Mouse (Mus musculus) forebrain, postnatal 0 days (tissue): ENCODE measurements at regions not wholly inside any gene's neighbourhood (a gene's known extent, or its start where the extent isn't known, plus 50 kb on each side); places are given as distances from the start of the nearest gene placed in this dataset.
A peak's percentile ranks its signal among the peaks of the same experiment; 100 is the strongest.

ENCODE experiments used
- ATAC-seq: fragments of 200-750 bp; cut with Nextera tagmentation; 2 replicates; pipeline ENCODE4 v1.8.0; 2017; ENCODE audit warnings: mild to moderate bottlenecking, moderate library complexity
- DNase-seq: peaks from one replicate; pipeline ENCODE4 v3.0.0-alpha.2; 2015
- H3K27ac ChIP-seq: fragments of 300-500 bp; sonication (generic); 2 replicates; pipeline ENCODE4 v1.5.1; 2014; ENCODE audit warnings: low read depth, mild to moderate bottlenecking, antibody characterized with exemption, low read length, moderate library complexity, mixed read lengths
- H3K27me3 ChIP-seq: fragments of 300-500 bp; sonication (generic); 2 replicates; pipeline ENCODE4 v1.6.1; 2014; ENCODE audit warnings: mild to moderate bottlenecking, low read length, mixed read lengths; ENCODE audit not compliant: insufficient read depth
- H3K36me3 ChIP-seq: fragments of 300-500 bp; sonication (generic); 2 replicates; pipeline ENCODE4 v1.6.1; 2014; ENCODE audit warnings: mild to moderate bottlenecking, moderate library complexity; ENCODE audit not compliant: insufficient read depth
- H3K4me1 ChIP-seq: fragments of 300-500 bp; sonication (generic); 2 replicates; pipeline ENCODE4 v1.6.1; 2014; ENCODE audit warnings: antibody characterized with exemption; ENCODE audit not compliant: insufficient read depth
- H3K4me2 ChIP-seq: fragments of 300-500 bp; sonication (generic); 2 replicates; pipeline ENCODE4 v1.6.1; 2014; ENCODE audit warnings: low read depth, mild to moderate bottlenecking, moderate library complexity
- H3K4me3 ChIP-seq: fragments of 300-500 bp; sonication (generic); 2 replicates; pipeline ENCODE4 v1.5.1; 2014; ENCODE audit warnings: low read depth, low read length, mixed read lengths
- H3K9ac ChIP-seq: fragments of 300-500 bp; sonication (generic); 2 replicates; pipeline ENCODE4 v1.6.1; 2014; ENCODE audit warnings: mild to moderate bottlenecking
- H3K9me3 ChIP-seq: fragments of 300-500 bp; sonication (generic); 2 replicates; pipeline ENCODE4 v1.6.1; 2016; ENCODE audit warnings: low read length
- CTCF ChIP-seq: sonication (generic); IDR thresholded peaks from 2 replicates; pipeline ENCODE4 v1.5.1; 2016; ENCODE audit warnings: antibody characterized with exemption, control low read depth, low read depth
- WGBS: fragments of 180-500 bp; shearing (Covaris S2); extraction: QIAGEN DNeasy Blood & Tissue Kit; methylation state at CpG from one replicate; pipeline ENCODE4 v1.1.7; 2014; 5-methylcytosine and 5-hydroxymethylcytosine counted together

- Histone ChIP-seq H3K9me3 (no peaks in the 10 kb centered on the region), H3K9ac (no peak overlapping the region), H3K4me1 (no peaks in the 10 kb centered on the region), H3K27ac (no peak overlapping the region), H3K4me3 (no peak overlapping the region), H3K36me3 (no peaks in the 10 kb centered on the region), H3K27me3 (no peaks in the 10 kb centered on the region), H3K4me2 (no peak overlapping the region)
- no peak for TF ChIP-seq CTCF
- DNase-seq (no peak), ATAC-seq (no peak)
- WGBS: 92% methylated on average over 12 of the region's 12 CpGs
Measured at GRCm38 (mm10) chr1:184412596-184412995, 319.8 kb downstream of the Hlx start.

GRCm38 (mm10) chr1:184411066-184411465, 321.4 kb downstream of the Hlx start:
- H3K9ac ChIP-seq: no peak overlapping the region
- no peaks in the 10 kb centered on the region for H3K27me3 ChIP-seq
- no peaks in the 10 kb centered on the region for H3K9me3 ChIP-seq
- H3K36me3 ChIP-seq: no peaks in the 10 kb centered on the region
- no peak for TF ChIP-seq CTCF
- 64% methylated on average over 3 of the region's 3 CpGs for WGBS
- no peak overlapping the region for H3K4me2 ChIP-seq
- no peak for DNase-seq
- no peak for ATAC-seq
- no peak overlapping the region for H3K27ac ChIP-seq
- H3K4me3 ChIP-seq: no peak overlapping the region
- no peaks in the 10 kb centered on the region for H3K4me1 ChIP-seq

- Histone ChIP-seq H3K36me3 (no peaks in the 10 kb centered on the region), H3K4me3 (no peak overlapping the region), H3K9me3 (no peaks in the 10 kb centered on the region), H3K27me3 (no peaks in the 10 kb centered on the region), H3K27ac (no peak overlapping the region), H3K4me2 (no peak overlapping the region), H3K9ac (no peak overlapping the region), H3K4me1 (no peaks in the 10 kb centered on the region)
- no peak for TF ChIP-seq CTCF
- 62% methylated on average over 7 of the region's 7 CpGs for WGBS
- no peak for DNase-seq
- ATAC-seq: no peak
Measured at GRCm38 (mm10) chr1:184409986-184410385, 322.4 kb downstream of the Hlx start.

- 87% methylated on average over 6 of the region's 6 CpGs for WGBS
Measured at GRCm38 (mm10) chr1:184402985-184403384, 329.4 kb downstream of the Hlx start.

GRCm38 (mm10) chr1:184395215-184395614, 337.2 kb downstream of the Hlx start:
- no peak overlapping the region for H3K27ac ChIP-seq
- no peaks in the 10 kb centered on the region for H3K4me1 ChIP-seq
- no peaks in the 10 kb centered on the region for H3K36me3 ChIP-seq
- WGBS: 49% methylated on average over 15 of the region's 15 CpGs
- DNase-seq: peak; percentile 38
- no peak overlapping the region for H3K4me2 ChIP-seq
- no peaks in the 10 kb centered on the region for H3K27me3 ChIP-seq
- no peak overlapping the region for H3K9ac ChIP-seq
- H3K4me3 ChIP-seq: no peak overlapping the region
- ATAC-seq: no peak
- peak; percentile 68 for TF ChIP-seq CTCF
- H3K9me3 ChIP-seq: no peaks in the 10 kb centered on the region

More at GRCm38 (mm10) chr1:184402985-184403384, 329.4 kb downstream of the Hlx start:
- Histone ChIP-seq H3K27ac (no peak overlapping the region), H3K27me3 (no peaks in the 10 kb centered on the region), H3K9me3 (no peaks in the 10 kb centered on the region), H3K4me1 (no peaks in the 10 kb centered on the region), H3K4me3 (no peak overlapping the region), H3K4me2 (no peak overlapping the region), H3K9ac (no peak overlapping the region), H3K36me3 (no peaks in the 10 kb centered on the region)
- DNase-seq (no peak), ATAC-seq (no peak)
- no peak for TF ChIP-seq CTCF

GRCm38 (mm10) chr1:184394559-184395194, 337.7 kb downstream of the Hlx start:
- no peak overlapping the region for H3K4me2 ChIP-seq
- H3K36me3 ChIP-seq: no peaks in the 10 kb centered on the region
- H3K9me3 ChIP-seq: no peaks in the 10 kb centered on the region
- H3K4me3 ChIP-seq: no peak overlapping the region
- no peak for TF ChIP-seq CTCF
- no peaks in the 10 kb centered on the region for H3K4me1 ChIP-seq
- no peak overlapping the region for H3K9ac ChIP-seq
- no peaks in the 10 kb centered on the region for H3K27me3 ChIP-seq
- no peak for ATAC-seq
- no peak for DNase-seq
- H3K27ac ChIP-seq: no peak overlapping the region
- WGBS: 78% methylated on average over 12 of the region's 12 CpGs

- H3K4me3 ChIP-seq: no peak overlapping the region
- no peak for TF ChIP-seq CTCF
- H3K27ac ChIP-seq: no peak overlapping the region
- H3K4me1 ChIP-seq: no peaks in the 10 kb centered on the region
- no peak overlapping the region for H3K9ac ChIP-seq
- no peak overlapping the region for H3K4me2 ChIP-seq
- DNase-seq: no peak
- no peaks in the 10 kb centered on the region for H3K27me3 ChIP-seq
- no peak for ATAC-seq
- H3K36me3 ChIP-seq: no peaks in the 10 kb centered on the region
- no peaks in the 10 kb centered on the region for H3K9me3 ChIP-seq
- WGBS: 66% methylated on average over 7 of the region's 7 CpGs
Measured at GRCm38 (mm10) chr1:184384088-184384823, 348.2 kb downstream of the Hlx start.
